Mouse (Mus musculus): ENCODE results near the gene Ammecr1.

DNA sequence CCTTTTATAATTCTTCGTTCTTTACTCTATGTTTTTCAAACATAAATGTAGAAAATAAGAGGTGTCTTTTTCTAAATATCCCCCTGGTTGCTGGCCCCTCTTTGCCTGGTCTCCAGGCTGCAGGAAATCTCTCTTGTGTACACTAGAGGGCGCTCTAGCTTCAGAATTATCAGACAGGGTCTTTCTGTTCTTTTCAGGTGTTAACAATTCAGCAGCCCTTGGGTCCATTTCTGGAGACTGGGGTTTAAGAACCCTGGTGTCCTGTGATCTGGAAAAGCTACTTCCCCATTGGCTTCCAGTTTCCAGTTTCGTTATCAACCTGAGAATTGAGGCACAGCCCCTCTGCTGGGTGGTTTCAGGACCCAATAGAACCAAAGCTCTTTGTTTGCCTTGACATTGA, 144.7 kb downstream of the Ammecr1 start:
- no peak for TF ChIP-seq EP300 (optimal IDR thresholded peaks at IDR 0.05)
- peak; percentile 72 for TF ChIP-seq CTCF (IDR thresholded peaks at IDR 0.05; ENCODE audit: low read depth)
